Mouse (Mus musculus): Measurements from ENCODE around the gene Rnf144a. TPM values are rescaled to one million over a fixed set of nuclear protein-coding genes. Genes with fewer than 3 reads are reported as not detected.

Gene Rnf144a
- polyA plus RNA-seq, 1 experiment from 2014 or later = 42.5 TPM

GRCm38 (mm10) chr12:26340621-26341020 lies 74.4 kb downstream of the Rnf144a start:
- H3K4me1 ChIP-seq (ENCODE audit: control insufficient read depth, insufficient read depth, low read length) = no peaks in the 10 kb centered on the region
- no peak overlapping the region for H3K27ac ChIP-seq (replicated peaks; ENCODE audit: low read depth, low read length)
- ATAC-seq (ENCODE audit: insufficient number of reproducible peaks, low FRiP score, low TSS enrichment, low read depth) (no peak), DNase-seq (ENCODE audit: low spot score) (no peak)
- 89% methylated on average over 4 of the region's 4 CpGs for WGBS
- H3K36me3 ChIP-seq (ENCODE audit: control insufficient read depth, insufficient read depth, low read length) = no peaks in the 10 kb centered on the region; the same call in 1 of the 2 replicates
- no peaks in the 10 kb centered on the region for H3K27me3 ChIP-seq (ENCODE audit: control insufficient read depth, insufficient read depth, low read length)
- H3K4me3 ChIP-seq (ENCODE audit: low read depth, low read length) = no peak overlapping the region
- H3K4me2 ChIP-seq (ENCODE audit: low read depth, severe bottlenecking) = no peak overlapping the region
- H3K9ac ChIP-seq (ENCODE audit: low read length) = no peak overlapping the region
- no peaks in the 10 kb centered on the region for H3K9me3 ChIP-seq (ENCODE audit: control insufficient read depth, low read length)

GRCm38 (mm10) chr12:26339886-26340285 lies 75.2 kb downstream of the Rnf144a start:
- no peak overlapping the region for H3K27ac ChIP-seq (replicated peaks; ENCODE audit: low read depth, low read length)
- H3K36me3 ChIP-seq (ENCODE audit: control insufficient read depth, insufficient read depth, low read length) = no peaks in the 10 kb centered on the region; the same call in 1 of the 2 replicates
- no peak overlapping the region for H3K4me3 ChIP-seq (ENCODE audit: low read depth, low read length)
- H3K9me3 ChIP-seq (ENCODE audit: control insufficient read depth, low read length) = no peaks in the 10 kb centered on the region
- no peak overlapping the region for H3K4me2 ChIP-seq (ENCODE audit: low read depth, severe bottlenecking)
- ATAC-seq (ENCODE audit: insufficient number of reproducible peaks, low FRiP score, low TSS enrichment, low read depth) (no peak), DNase-seq (ENCODE audit: low spot score) (no peak)
- no peak overlapping the region for H3K9ac ChIP-seq (ENCODE audit: low read length)
- H3K4me1 ChIP-seq (ENCODE audit: control insufficient read depth, insufficient read depth, low read length) = no peaks in the 10 kb centered on the region
- H3K27me3 ChIP-seq (ENCODE audit: control insufficient read depth, insufficient read depth, low read length) = no peaks in the 10 kb centered on the region

- Histone ChIP-seq H3K4me3 (ENCODE audit: low read depth, low read length) (no peak overlapping the region), H3K36me3 (ENCODE audit: control insufficient read depth, insufficient read depth, low read length) (no peaks in the 10 kb centered on the region; the same call in 1 of the 2 replicates), H3K9ac (ENCODE audit: low read length) (no peak overlapping the region), H3K4me2 (ENCODE audit: low read depth, severe bottlenecking) (no peak overlapping the region), H3K9me3 (ENCODE audit: control insufficient read depth, low read length) (no peaks in the 10 kb centered on the region), H3K27me3 (ENCODE audit: control insufficient read depth, insufficient read depth, low read length) (no peaks in the 10 kb centered on the region), H3K4me1 (ENCODE audit: control insufficient read depth, insufficient read depth, low read length) (no peaks in the 10 kb centered on the region), H3K27ac (replicated peaks; ENCODE audit: low read depth, low read length) (no peak overlapping the region)
- DNase-seq (ENCODE audit: low spot score) = no peak
- ATAC-seq (ENCODE audit: insufficient number of reproducible peaks, low FRiP score, low TSS enrichment, low read depth) = no peak
- 95% methylated on average over 8 of the region's 8 CpGs for WGBS
Observed at GRCm38 (mm10) chr12:26339181-26339580, 75.9 kb downstream of the Rnf144a start.

- H3K27ac ChIP-seq (replicated peaks; ENCODE audit: low read depth, low read length) = no peak overlapping the region
- DNase-seq (ENCODE audit: low spot score) = no peak
- H3K9ac ChIP-seq (ENCODE audit: low read length) = no peak overlapping the region
- H3K4me2 ChIP-seq (ENCODE audit: low read depth, severe bottlenecking) = no peak overlapping the region
- H3K36me3 ChIP-seq (ENCODE audit: control insufficient read depth, insufficient read depth, low read length) = no peaks in the 10 kb centered on the region; the same call in 1 of the 2 replicates
- no peaks in the 10 kb centered on the region for H3K4me1 ChIP-seq (ENCODE audit: control insufficient read depth, insufficient read depth, low read length)
- H3K9me3 ChIP-seq (ENCODE audit: control insufficient read depth, low read length) = no peaks in the 10 kb centered on the region
- no peak overlapping the region for H3K4me3 ChIP-seq (ENCODE audit: low read depth, low read length)
- ATAC-seq (ENCODE audit: insufficient number of reproducible peaks, low FRiP score, low TSS enrichment, low read depth) = no peak
- 86% methylated on average over 1 of the region's 1 CpGs for WGBS
- no peaks in the 10 kb centered on the region for H3K27me3 ChIP-seq (ENCODE audit: control insufficient read depth, insufficient read depth, low read length)
Observed at GRCm38 (mm10) chr12:26333678-26334077, 81.4 kb downstream of the Rnf144a start.

- no peak for ATAC-seq (ENCODE audit: insufficient number of reproducible peaks, low FRiP score, low TSS enrichment, low read depth)
- Histone ChIP-seq H3K27ac (replicated peaks; ENCODE audit: low read depth, low read length) (no peak overlapping the region), H3K4me1 (ENCODE audit: control insufficient read depth, insufficient read depth, low read length) (no peaks in the 10 kb centered on the region), H3K36me3 (ENCODE audit: control insufficient read depth, insufficient read depth, low read length) (no peaks in the 10 kb centered on the region), H3K27me3 (ENCODE audit: control insufficient read depth, insufficient read depth, low read length) (no peaks in the 10 kb centered on the region), H3K4me2 (ENCODE audit: low read depth, severe bottlenecking) (no peak overlapping the region), H3K9ac (ENCODE audit: low read length) (no peak overlapping the region), H3K4me3 (ENCODE audit: low read depth, low read length) (no peak overlapping the region), H3K9me3 (ENCODE audit: control insufficient read depth, low read length) (no peaks in the 10 kb centered on the region)
- DNase-seq (ENCODE audit: low spot score) = no peak
- 90% methylated on average over 3 of the region's 3 CpGs for WGBS
Observed at GRCm38 (mm10) chr12:26331048-26331447, 84.0 kb downstream of the Rnf144a start.

GRCm38 (mm10) chr12:26329756-26330155 lies 85.3 kb downstream of the Rnf144a start:
- no peaks in the 10 kb centered on the region for H3K9me3 ChIP-seq (ENCODE audit: control insufficient read depth, low read length)

GRCm38 (mm10) chr12:26329031-26329675 lies 85.9 kb downstream of the Rnf144a start:
- Histone ChIP-seq H3K27ac (replicated peaks; ENCODE audit: low read depth, low read length) (no peak overlapping the region), H3K4me2 (ENCODE audit: low read depth, severe bottlenecking) (no peak overlapping the region), H3K4me1 (ENCODE audit: control insufficient read depth, insufficient read depth, low read length) (no peaks in the 10 kb centered on the region), H3K9ac (ENCODE audit: low read length) (no peak overlapping the region), H3K36me3 (ENCODE audit: control insufficient read depth, insufficient read depth, low read length) (no peaks in the 10 kb centered on the region), H3K9me3 (ENCODE audit: control insufficient read depth, low read length) (no peaks in the 10 kb centered on the region), H3K27me3 (ENCODE audit: control insufficient read depth, insufficient read depth, low read length) (no peaks in the 10 kb centered on the region), H3K4me3 (ENCODE audit: low read depth, low read length) (no peak overlapping the region)
- 77% methylated on average over 6 of the region's 6 CpGs for WGBS
- ATAC-seq (ENCODE audit: insufficient number of reproducible peaks, low FRiP score, low TSS enrichment, low read depth) (no peak), DNase-seq (ENCODE audit: low spot score) (no peak)

More at GRCm38 (mm10) chr12:26329756-26330155, 85.3 kb downstream of the Rnf144a start:
- H3K27ac ChIP-seq (replicated peaks; ENCODE audit: low read depth, low read length) = no peak overlapping the region
- no peak overlapping the region for H3K4me2 ChIP-seq (ENCODE audit: low read depth, severe bottlenecking)
- ATAC-seq (ENCODE audit: insufficient number of reproducible peaks, low FRiP score, low TSS enrichment, low read depth) (no peak), DNase-seq (ENCODE audit: low spot score) (no peak)
- 75% methylated on average over 5 of the region's 5 CpGs for WGBS
- no peak overlapping the region for H3K9ac ChIP-seq (ENCODE audit: low read length)
- H3K4me3 ChIP-seq (ENCODE audit: low read depth, low read length) = no peak overlapping the region
- H3K27me3 ChIP-seq (ENCODE audit: control insufficient read depth, insufficient read depth, low read length) = no peaks in the 10 kb centered on the region
- no peaks in the 10 kb centered on the region for H3K4me1 ChIP-seq (ENCODE audit: control insufficient read depth, insufficient read depth, low read length)
- H3K36me3 ChIP-seq (ENCODE audit: control insufficient read depth, insufficient read depth, low read length) = no peaks in the 10 kb centered on the region

DNA sequence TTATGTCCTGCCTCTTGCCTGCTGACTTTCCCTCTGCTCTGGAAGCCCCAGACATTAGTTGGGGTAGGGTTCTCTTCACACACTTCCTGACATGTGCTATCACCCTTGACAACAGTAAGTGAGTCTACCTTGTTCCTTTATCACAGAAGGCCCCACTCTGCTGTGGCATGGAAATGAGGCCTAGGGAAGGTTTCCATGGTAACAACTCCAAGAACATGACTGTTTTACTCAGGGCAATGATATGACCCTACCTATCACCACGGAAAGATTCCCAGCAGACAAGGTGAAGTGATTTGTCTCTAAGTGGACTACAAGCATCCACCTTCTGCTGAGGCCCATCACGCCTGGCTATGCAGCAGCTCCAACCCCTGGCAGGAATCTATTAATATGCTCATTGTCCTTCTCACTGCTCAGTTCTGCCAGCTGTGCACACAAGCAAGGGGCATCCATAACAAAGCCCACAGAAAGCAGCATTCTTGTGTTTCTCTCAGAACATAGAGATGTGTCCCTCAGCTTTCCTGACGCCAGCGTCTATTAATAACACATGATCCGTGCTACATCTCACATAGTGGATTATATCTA lies 91.2 kb downstream of the Rnf144a start:
- Histone ChIP-seq H3K4me2 (ENCODE audit: low read depth, severe bottlenecking) (no peak overlapping the region), H3K9ac (ENCODE audit: low read length) (no peak overlapping the region), H3K27me3 (ENCODE audit: control insufficient read depth, insufficient read depth, low read length) (no peaks in the 10 kb centered on the region), H3K4me3 (ENCODE audit: low read depth, low read length) (no peak overlapping the region), H3K36me3 (ENCODE audit: control insufficient read depth, insufficient read depth, low read length) (peaks cover 7% of the 10 kb centered on the region), H3K4me1 (ENCODE audit: control insufficient read depth, insufficient read depth, low read length) (no peaks in the 10 kb centered on the region), H3K27ac (replicated peaks; ENCODE audit: low read depth, low read length) (no peak overlapping the region), H3K9me3 (ENCODE audit: control insufficient read depth, low read length) (no peaks in the 10 kb centered on the region)
- DNase-seq (ENCODE audit: low spot score) = no peak
- 94% methylated on average over 5 of the region's 5 CpGs for WGBS
- ATAC-seq (ENCODE audit: insufficient number of reproducible peaks, low FRiP score, low TSS enrichment, low read depth) = no peak
